Mouse (Mus musculus) myocyte (in vitro differentiated cells): ENCODE measurements around the gene Syn3.

Experiments
- CEBPB ChIP-seq: IDR thresholded peaks from 2 replicates; pipeline ENCODE4 v1.6.1; 2011; ENCODE audit warnings: mild to moderate bottlenecking, moderate library complexity; ENCODE audit not compliant: poor library complexity, insufficient read depth, severe bottlenecking
- E2F4 ChIP-seq: IDR thresholded peaks from one replicate; pipeline ENCODE4 v1.6.1; 2011; ENCODE audit warnings: mild to moderate bottlenecking, control low read depth, moderate library complexity; ENCODE audit not compliant: insufficient read depth
- MAX ChIP-seq: IDR thresholded peaks from one replicate; pipeline ENCODE4 v1.6.1; 2011; ENCODE audit warnings: low read depth, mild to moderate bottlenecking, control low read depth
- MYOG ChIP-seq, 3 experiments: IDR thresholded peaks; one replicate each; pipeline ENCODE4 v1.6.1; 2011; ENCODE audit warnings: control low read depth in 2 of 3, low read depth in 2 of 3, mild to moderate bottlenecking in 2 of 3; ENCODE audit not compliant: insufficient read length in 2 of 3, control insufficient read depth in 1 of 3, insufficient read depth in 1 of 3
- POLR2A ChIP-seq: IDR thresholded peaks from one replicate; pipeline ENCODE4 v1.6.1; 2011; ENCODE audit warnings: low read depth, mild to moderate bottlenecking, control low read depth, moderate library complexity; ENCODE audit not compliant: insufficient read length
- POLR2AphosphoS2 ChIP-seq: IDR thresholded peaks from one replicate; pipeline ENCODE4 v1.6.1; 2011; ENCODE audit warnings: low read depth, control low read depth; ENCODE audit not compliant: insufficient read length
- REST ChIP-seq: IDR thresholded peaks from one replicate; pipeline ENCODE4 v1.6.1; 2011; ENCODE audit warnings: mild to moderate bottlenecking, control low read depth, moderate library complexity; ENCODE audit not compliant: insufficient read depth, insufficient read length
- SRF ChIP-seq: IDR thresholded peaks from one replicate; pipeline ENCODE4 v1.6.1; 2011; ENCODE audit warnings: low read depth; ENCODE audit not compliant: control insufficient read depth, insufficient read length
- TCF12 ChIP-seq: IDR thresholded peaks from one replicate; pipeline ENCODE4 v1.6.1; 2011; ENCODE audit warnings: mild to moderate bottlenecking, control low read depth; ENCODE audit not compliant: poor library complexity, insufficient read depth, severe bottlenecking
- TCF3 ChIP-seq: IDR thresholded peaks from one replicate; pipeline ENCODE4 v1.6.1; 2011; ENCODE audit warnings: low read depth, control low read depth; ENCODE audit not compliant: insufficient read length
- USF1 ChIP-seq: IDR thresholded peaks from one replicate; pipeline ENCODE4 v1.6.1; 2011; ENCODE audit warnings: low read depth, mild to moderate bottlenecking, control low read depth, moderate library complexity

DNA sequence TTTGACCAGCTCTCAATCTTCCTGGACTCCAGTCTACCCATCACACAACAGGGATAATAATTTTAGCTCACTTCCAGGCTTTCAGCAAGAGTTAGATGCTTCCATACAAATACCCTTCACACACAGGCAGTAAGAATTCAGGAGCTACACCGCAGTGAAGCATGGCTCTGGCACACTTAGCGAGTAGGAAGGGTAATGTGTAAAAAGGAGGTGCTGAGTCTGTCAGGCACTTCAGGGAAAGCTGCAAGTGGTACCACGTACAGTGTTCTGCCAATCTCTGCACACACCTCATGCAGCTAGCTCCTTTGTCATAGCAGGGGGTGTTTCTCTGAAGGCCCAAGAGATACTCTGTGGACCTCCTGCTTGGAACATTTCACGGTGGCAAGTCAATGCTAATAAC, 12.7 kb downstream of the Syn3 start:
- TF ChIP-seq TCF12 (no peak), USF1 (no peak), POLR2A (no peak), E2F4 (no peak), POLR2AphosphoS2 (no peak), MAX (no peak), CEBPB (no peak), SRF (no peak), MYOG (IDR thresholded peaks at IDR 0.05; ENCODE audit: control insufficient read depth in 1 of 3, insufficient read depth in 1 of 3, insufficient read length in 2 of 3, low read depth in 2 of 3) (no peak), TCF3 (no peak), REST (no peak)
